Mouse (Mus musculus) kidney, adult 2 months (tissue): ENCODE data around the gene Ccm2l. TPM values are rescaled to one million over a fixed set of nuclear protein-coding genes. Genes with fewer than 3 reads are reported as not detected.

Experiments
- DNase-seq: peaks from one replicate; pipeline ENCODE4 v3.0.0; 2021
- H3K27ac ChIP-seq: fragments of 200-500 bp; 2 replicates; pipeline ENCODE4 v1.5.1; 2012; ENCODE audit warnings: low read depth, low read length, control low read depth, inconsistent platforms; ENCODE audit not compliant: insufficient read depth
- H3K27me3 ChIP-seq: fragments of 200-500 bp; replicated peaks from 2 replicates; pipeline ENCODE4 v1.6.1; 2012; ENCODE audit warnings: mild to moderate bottlenecking, moderate library complexity, low read length, inconsistent platforms; ENCODE audit not compliant: control insufficient read depth, insufficient read depth
- H3K36me3 ChIP-seq: fragments of 200-500 bp; 2 replicates; pipeline ENCODE4 v1.6.1; 2012; ENCODE audit warnings: mild to moderate bottlenecking, moderate library complexity, low read length, inconsistent platforms; ENCODE audit not compliant: control insufficient read depth, insufficient read depth
- H3K4me1 ChIP-seq: fragments of 200-500 bp; 2 replicates; pipeline ENCODE4 v1.6.1; 2011; ENCODE audit warnings: low read length; ENCODE audit not compliant: control insufficient read depth, insufficient read depth
- H3K4me3 ChIP-seq: fragments of 200-500 bp; 2 replicates; pipeline ENCODE4 v1.5.1; 2011; ENCODE audit warnings: mild to moderate bottlenecking, low read depth, low read length, control low read depth; ENCODE audit not compliant: insufficient read depth
- CTCF ChIP-seq: fragments of 200-500 bp; conservative IDR thresholded peaks from 2 replicates; pipeline ENCODE4 v1.5.1; 2011; ENCODE audit warnings: low read depth, mild to moderate bottlenecking, control low read depth, low read length, moderate library complexity, mixed read lengths; ENCODE audit not compliant: insufficient read depth, insufficient read length
- POLR2A ChIP-seq: fragments of 200-500 bp; IDR thresholded peaks from one replicate; pipeline ENCODE4 v1.6.1; 2011; ENCODE audit warnings: low read depth, low read length, control low read depth
- WGBS: fragments of 180-500 bp; shearing (Covaris S2); methylation state at CpG from one replicate; pipeline ENCODE4 v1.1.7; 2018; 5-methylcytosine and 5-hydroxymethylcytosine counted together
- polyA plus RNA-seq: library from polyadenylated mRNA; depleted of rRNA; stranded (reverse); fragments of >200 nt; gene quantifications from 2 replicates; pipeline ENCODE4 v1.2.3, GENCODE M21; 2012; rRNA removed

Gene Ccm2l
- polyA plus RNA-seq, 1 experiment, result 23.0 TPM

GRCm38 (mm10) chr2:153119488-153119887 lies 53.7 kb downstream of the Ccm2l start:
- no peak overlapping the region for H3K4me3 ChIP-seq
- H3K36me3 ChIP-seq, result no peaks in the 10 kb centered on the region
- no peaks in the 10 kb centered on the region for H3K27me3 ChIP-seq
- no peak overlapping the region for H3K27ac ChIP-seq
- 86% methylated on average over 6 of the region's 6 CpGs for WGBS
- H3K4me1 ChIP-seq, result no peaks in the 10 kb centered on the region
- no peak for DNase-seq
- TF ChIP-seq CTCF (no peak), POLR2A (no peak)

GRCm38 (mm10) chr2:153120126-153120525 lies 54.4 kb downstream of the Ccm2l start:
- WGBS, result 61% methylated on average over 8 of the region's 8 CpGs
- TF ChIP-seq POLR2A (no peak), CTCF (no peak)
- Histone ChIP-seq H3K4me3 (no peak overlapping the region), H3K27me3 (no peaks in the 10 kb centered on the region), H3K27ac (no peak overlapping the region), H3K4me1 (no peaks in the 10 kb centered on the region), H3K36me3 (no peaks in the 10 kb centered on the region)
- no peak for DNase-seq

- no peak for TF ChIP-seq CTCF
- TF ChIP-seq POLR2A, result no peak
- no peak overlapping the region for H3K27ac ChIP-seq
- DNase-seq, result no peak
- H3K36me3 ChIP-seq, result no peaks in the 10 kb centered on the region
- H3K27me3 ChIP-seq, result no peaks in the 10 kb centered on the region
- no peak overlapping the region for H3K4me3 ChIP-seq
- H3K4me1 ChIP-seq, result no peaks in the 10 kb centered on the region
- WGBS, result 64% methylated on average over 8 of the region's 8 CpGs
Observed at GRCm38 (mm10) chr2:153121821-153122615, 56.3 kb downstream of the Ccm2l start.

- DNase-seq, result no peak
- no peaks in the 10 kb centered on the region for H3K27me3 ChIP-seq
- TF ChIP-seq CTCF (no peak), POLR2A (no peak)
- no peaks in the 10 kb centered on the region for H3K36me3 ChIP-seq
- no peaks in the 10 kb centered on the region for H3K4me1 ChIP-seq
- 86% methylated on average over 7 of the region's 7 CpGs for WGBS
- no peak overlapping the region for H3K4me3 ChIP-seq
- H3K27ac ChIP-seq, result no peak overlapping the region
Observed at GRCm38 (mm10) chr2:153122701-153123100, 56.9 kb downstream of the Ccm2l start.

GRCm38 (mm10) chr2:153125875-153126274 lies 60.1 kb downstream of the Ccm2l start:
- DNase-seq, result no peak
- H3K4me1 ChIP-seq, result no peaks in the 10 kb centered on the region
- no peak for TF ChIP-seq CTCF
- no peak for TF ChIP-seq POLR2A
- WGBS, result 46% methylated on average over 5 of the region's 5 CpGs
- H3K27me3 ChIP-seq, result no peaks in the 10 kb centered on the region
- H3K27ac ChIP-seq, result no peak overlapping the region
- no peaks in the 10 kb centered on the region for H3K36me3 ChIP-seq
- H3K4me3 ChIP-seq, result no peak overlapping the region

- Histone ChIP-seq H3K27ac (no peak overlapping the region), H3K4me1 (no peaks in the 10 kb centered on the region), H3K27me3 (no peaks in the 10 kb centered on the region), H3K36me3 (no peaks in the 10 kb centered on the region), H3K4me3 (no peak overlapping the region)
- TF ChIP-seq POLR2A, result no peak
- TF ChIP-seq CTCF, result peak; percentile 63
- peak; percentile 13 for DNase-seq
- 26% methylated on average over 6 of the region's 6 CpGs for WGBS
Observed at GRCm38 (mm10) chr2:153131019-153131418, 65.3 kb downstream of the Ccm2l start.

Other genes starting within 250 kb of the Ccm2l start
- 126 and 129 TPM in 2 replicates for gene Bcl2l1, start 234.2 kb upstream of the Ccm2l start, polyA plus RNA-seq
- 0.22 and 0.39 TPM in 2 replicates for gene Tpx2, start 218.0 kb upstream of the Ccm2l start, polyA plus RNA-seq
- gene Mylk2, start 154.6 kb upstream of the Ccm2l start, polyA plus RNA-seq, result 0.07 and 1.1 TPM in 2 replicates
- 6.4 and 7.3 TPM in 2 replicates for gene Foxs1, start 132.7 kb upstream of the Ccm2l start, polyA plus RNA-seq
- 12.3 and 20.6 TPM in 2 replicates for gene Dusp15, start 114.3 kb upstream of the Ccm2l start, polyA plus RNA-seq
- gene Ttll9, start 103.5 kb upstream of the Ccm2l start, polyA plus RNA-seq, result 0.46 and 1.0 TPM in 2 replicates
- gene Pdrg1, start 50.5 kb upstream of the Ccm2l start, polyA plus RNA-seq, result 55.7 and 68.4 TPM in 2 replicates
- not detected in 2 replicates for gene Xkr7, start 34.1 kb upstream of the Ccm2l start, polyA plus RNA-seq
- gene Hck, start 42.5 kb downstream of the Ccm2l start, polyA plus RNA-seq, result 2.9 and 4.4 TPM in 2 replicates
- 46.0 and 49.5 TPM in 2 replicates for gene Tm9sf4, start 95.3 kb downstream of the Ccm2l start, polyA plus RNA-seq
- gene Tspyl3, start 159.5 kb downstream of the Ccm2l start, polyA plus RNA-seq, result 2.2 and 2.3 TPM in 2 replicates
- gene Plagl2, start 175.5 kb downstream of the Ccm2l start, polyA plus RNA-seq, result 4.3 and 4.4 TPM in 2 replicates
- gene Pofut1, start 175.6 kb downstream of the Ccm2l start, polyA plus RNA-seq, result 17.5 and 19.9 TPM in 2 replicates
- gene Kif3b, start 225.5 kb downstream of the Ccm2l start, polyA plus RNA-seq, result 10.1 and 10.9 TPM in 2 replicates